Mouse (Mus musculus): ENCODE measurements around the gene Scn1b. TPM values are rescaled to one million over a fixed set of nuclear protein-coding genes. Genes with fewer than 3 reads are reported as not detected.

The Scn1b gene
- polyA plus RNA-seq, 1 experiment from 2014 or later, result 7.8 TPM

- H3K36me3 ChIP-seq, result no peaks in the 10 kb centered on the region
These were observed 12.2 kb downstream of the Scn1b start for GRCm38 (mm10) chr7:31114646-31115045.

GRCm38 (mm10) chr7:31113800-31114199, 13.0 kb downstream of the Scn1b start:
- H3K36me3 ChIP-seq, result no peaks in the 10 kb centered on the region
- H3K4me2 ChIP-seq (replicated peaks), result no peak overlapping the region
- H3K9ac ChIP-seq, result no peak overlapping the region
- ATAC-seq (ENCODE audit: insufficient number of reproducible peaks, low FRiP score, low TSS enrichment, low read depth), result no peak
- whole genome bisulfite sequencing, result 79% methylated on average over 6 of the region's 6 CpGs
- no peaks in the 10 kb centered on the region for H3K27me3 ChIP-seq
- peaks cover 16% of the 10 kb centered on the region for H3K4me1 ChIP-seq
- H3K4me3 ChIP-seq (replicated peaks), result no peak overlapping the region
- no peaks in the 10 kb centered on the region for H3K9me3 ChIP-seq (replicated peaks)
- no peak overlapping the region for H3K27ac ChIP-seq (replicated peaks)

More at GRCm38 (mm10) chr7:31114646-31115045, 12.2 kb downstream of the Scn1b start:
- Histone ChIP-seq H3K27ac (replicated peaks) (no peak overlapping the region), H3K9me3 (replicated peaks) (no peaks in the 10 kb centered on the region), H3K27me3 (no peaks in the 10 kb centered on the region), H3K4me2 (replicated peaks) (peak overlapping the region; percentile 32), H3K4me3 (replicated peaks) (0 out of 2 replicates have a peak overlapping the region, but pooled peaks have one; percentile 8), H3K9ac (no peak overlapping the region), H3K4me1 (peaks cover 16% of the 10 kb centered on the region)
- no peak for ATAC-seq (ENCODE audit: insufficient number of reproducible peaks, low FRiP score, low TSS enrichment, low read depth)
- 49% methylated on average over 10 of the region's 10 CpGs for WGBS

GRCm38 (mm10) chr7:31112036-31112435, 14.8 kb downstream of the Scn1b start:
- no peaks in the 10 kb centered on the region for H3K36me3 ChIP-seq
- H3K4me1 ChIP-seq, result peaks cover 16% of the 10 kb centered on the region
- no peaks in the 10 kb centered on the region for H3K9me3 ChIP-seq (replicated peaks)
- H3K27me3 ChIP-seq, result no peaks in the 10 kb centered on the region
- H3K4me3 ChIP-seq (replicated peaks), result no peak overlapping the region
- no peak overlapping the region for H3K9ac ChIP-seq
- 44% methylated on average over 4 of the region's 4 CpGs for whole genome bisulfite sequencing
- H3K4me2 ChIP-seq (replicated peaks), result no peak overlapping the region
- H3K27ac ChIP-seq (replicated peaks), result no peak overlapping the region
- ATAC-seq (ENCODE audit: insufficient number of reproducible peaks, low FRiP score, low TSS enrichment, low read depth), result no peak

GRCm38 (mm10) chr7:31110861-31111385, 15.9 kb downstream of the Scn1b start:
- 78% methylated on average over 15 of the region's 15 CpGs for WGBS
- Histone ChIP-seq H3K36me3 (no peaks in the 10 kb centered on the region), H3K9me3 (replicated peaks) (no peaks in the 10 kb centered on the region), H3K9ac (no peak overlapping the region), H3K4me2 (replicated peaks) (no peak overlapping the region), H3K27ac (replicated peaks) (no peak overlapping the region), H3K4me3 (replicated peaks) (no peak overlapping the region), H3K27me3 (no peaks in the 10 kb centered on the region), H3K4me1 (peaks cover 10% of the 10 kb centered on the region)
- ATAC-seq (ENCODE audit: insufficient number of reproducible peaks, low FRiP score, low TSS enrichment, low read depth), result no peak

- Histone ChIP-seq H3K4me2 (replicated peaks) (no peak overlapping the region), H3K27me3 (no peaks in the 10 kb centered on the region), H3K36me3 (no peaks in the 10 kb centered on the region), H3K4me1 (no peaks in the 10 kb centered on the region), H3K4me3 (replicated peaks) (no peak overlapping the region), H3K9me3 (replicated peaks) (no peaks in the 10 kb centered on the region), H3K27ac (replicated peaks) (no peak overlapping the region), H3K9ac (no peak overlapping the region)
- WGBS, result 76% methylated on average over 5 of the region's 5 CpGs
- ATAC-seq (ENCODE audit: insufficient number of reproducible peaks, low FRiP score, low TSS enrichment, low read depth), result no peak
These were observed 17.0 kb downstream of the Scn1b start for GRCm38 (mm10) chr7:31109796-31110195.

- no peak overlapping the region for H3K27ac ChIP-seq (replicated peaks)
- no peaks in the 10 kb centered on the region for H3K27me3 ChIP-seq
- no peaks in the 10 kb centered on the region for H3K36me3 ChIP-seq
- H3K9me3 ChIP-seq (replicated peaks), result no peaks in the 10 kb centered on the region
- WGBS, result 37% methylated on average over 7 of the region's 7 CpGs
- ATAC-seq (ENCODE audit: insufficient number of reproducible peaks, low FRiP score, low TSS enrichment, low read depth), result no peak
- H3K4me1 ChIP-seq, result no peaks in the 10 kb centered on the region
- H3K4me3 ChIP-seq (replicated peaks), result no peak overlapping the region
- H3K9ac ChIP-seq, result no peak overlapping the region
- no peak overlapping the region for H3K4me2 ChIP-seq (replicated peaks)
These were observed 17.7 kb downstream of the Scn1b start for GRCm38 (mm10) chr7:31109091-31109490.

GRCm38 (mm10) chr7:31107781-31108180, 19.0 kb downstream of the Scn1b start:
- ATAC-seq (ENCODE audit: insufficient number of reproducible peaks, low FRiP score, low TSS enrichment, low read depth), result no peak
- no peaks in the 10 kb centered on the region for H3K27me3 ChIP-seq
- H3K4me3 ChIP-seq (replicated peaks), result no peak overlapping the region
- WGBS, result 81% methylated on average over 11 of the region's 11 CpGs
- no peaks in the 10 kb centered on the region for H3K36me3 ChIP-seq
- H3K4me2 ChIP-seq (replicated peaks), result no peak overlapping the region
- no peak overlapping the region for H3K27ac ChIP-seq (replicated peaks)
- H3K4me1 ChIP-seq, result no peaks in the 10 kb centered on the region
- H3K9ac ChIP-seq, result no peak overlapping the region
- H3K9me3 ChIP-seq (replicated peaks), result no peaks in the 10 kb centered on the region

- Histone ChIP-seq H3K9me3 (replicated peaks) (no peaks in the 10 kb centered on the region), H3K4me3 (replicated peaks) (no peak overlapping the region), H3K36me3 (no peaks in the 10 kb centered on the region), H3K27ac (replicated peaks) (no peak overlapping the region), H3K4me1 (no peaks in the 10 kb centered on the region), H3K27me3 (no peaks in the 10 kb centered on the region), H3K4me2 (replicated peaks) (no peak overlapping the region), H3K9ac (no peak overlapping the region)
- no peak for ATAC-seq (ENCODE audit: insufficient number of reproducible peaks, low FRiP score, low TSS enrichment, low read depth)
- WGBS, result 47% methylated on average over 3 of the region's 3 CpGs
These were observed 20.6 kb downstream of the Scn1b start for GRCm38 (mm10) chr7:31106166-31106565.

- no peak overlapping the region for H3K9ac ChIP-seq
- H3K4me1 ChIP-seq, result no peaks in the 10 kb centered on the region
- H3K9me3 ChIP-seq (replicated peaks), result no peaks in the 10 kb centered on the region
- H3K4me3 ChIP-seq (replicated peaks), result no peak overlapping the region
- no peak for ATAC-seq (ENCODE audit: insufficient number of reproducible peaks, low FRiP score, low TSS enrichment, low read depth)
- no peaks in the 10 kb centered on the region for H3K36me3 ChIP-seq
- no peaks in the 10 kb centered on the region for H3K27me3 ChIP-seq
- no peak overlapping the region for H3K4me2 ChIP-seq (replicated peaks)
- 58% methylated on average over 15 of the region's 15 CpGs for WGBS
- no peak overlapping the region for H3K27ac ChIP-seq (replicated peaks)
These were observed 21.6 kb downstream of the Scn1b start for GRCm38 (mm10) chr7:31105061-31105768.

- 74% methylated on average over 14 of the region's 14 CpGs for WGBS
- H3K9ac ChIP-seq, result no peak overlapping the region
- H3K4me2 ChIP-seq (replicated peaks), result no peak overlapping the region
- H3K36me3 ChIP-seq, result no peaks in the 10 kb centered on the region
- no peak overlapping the region for H3K4me3 ChIP-seq (replicated peaks)
- H3K9me3 ChIP-seq (replicated peaks), result no peaks in the 10 kb centered on the region
- no peak overlapping the region for H3K27ac ChIP-seq (replicated peaks)
- ATAC-seq (ENCODE audit: insufficient number of reproducible peaks, low FRiP score, low TSS enrichment, low read depth), result no peak
- 0 out of 2 replicates have a peak, but pooled peaks cover 5% of the 10 kb centered on the region for H3K4me1 ChIP-seq
- no peaks in the 10 kb centered on the region for H3K27me3 ChIP-seq
These were observed 26.0 kb downstream of the Scn1b start for GRCm38 (mm10) chr7:31100786-31101185.

- Histone ChIP-seq H3K27ac (replicated peaks) (no peak overlapping the region), H3K36me3 (no peaks in the 10 kb centered on the region), H3K4me3 (replicated peaks) (no peak overlapping the region), H3K9me3 (replicated peaks) (no peaks in the 10 kb centered on the region), H3K4me1 (0 out of 2 replicates have a peak, but pooled peaks cover 5% of the 10 kb centered on the region), H3K9ac (no peak overlapping the region), H3K4me2 (replicated peaks) (no peak overlapping the region), H3K27me3 (no peaks in the 10 kb centered on the region)
- no peak for ATAC-seq (ENCODE audit: insufficient number of reproducible peaks, low FRiP score, low TSS enrichment, low read depth)
- WGBS, result 86% methylated on average over 6 of the region's 6 CpGs
These were observed 27.2 kb downstream of the Scn1b start for GRCm38 (mm10) chr7:31099612-31099982.

All from embryonic facial prominence, embryonic 15.5 days (tissue).